In genomic region chr1:177615609-177616008, GRCm38 (mm10) we compare ENCODE assay signal across 17 mouse cellular contexts.
"Had no signal": no experiment of that assay in that cellular context is flagged by ENCODE, and none has a peak within 500 bp of the region (broad histone marks: within the 10 kb centered on the region; RNA-seq: fewer than 3 reads in every experiment).

No protein-coding gene starts in this region.

- H3K4me1 ChIP-seq: neural tube, embryonic 13.5 days; neural tube, embryonic 15.5 days had no signal

- H3K27ac ChIP-seq: midbrain, embryonic 10.5 days; midbrain, embryonic 12.5 days; neural tube, embryonic 13.5 days; neural tube, embryonic 15.5 days had no signal

- H3K36me3 ChIP-seq: midbrain, embryonic 10.5 days; midbrain, embryonic 12.5 days; neural tube, embryonic 13.5 days; neural tube, embryonic 15.5 days had no signal

- DNase-seq: lung, adult 18-20 months; lung, embryonic 14.5 days; lung, postnatal 10 days; lung, postnatal 4 days; midbrain, embryonic 14.5 days; right cerebral cortex, adult 18-20 months; right cerebral cortex, postnatal 25 days; right cerebral cortex, postnatal 4 days; spleen, adult 18-20 months; thymus, adult 18-20 months; thymus, postnatal 36 days had no signal

- H3K9me3 ChIP-seq: midbrain, embryonic 10.5 days; midbrain, embryonic 12.5 days; neural tube, embryonic 13.5 days; neural tube, embryonic 15.5 days had no signal

- H3K27me3 ChIP-seq: midbrain, embryonic 12.5 days; neural tube, embryonic 13.5 days; neural tube, embryonic 15.5 days had no signal

- ATAC-seq: midbrain, embryonic 16.5 days had no signal

- H3K4me3 ChIP-seq: midbrain, embryonic 10.5 days; midbrain, embryonic 12.5 days; myocyte; neural tube, embryonic 13.5 days; neural tube, embryonic 15.5 days had no signal
